Mouse (Mus musculus): Measurements from ENCODE around the gene Oprl1. TPM values are rescaled to one million over a fixed set of nuclear protein-coding genes. Genes with fewer than 3 reads are reported as not detected.

Gene Oprl1
- 47.6 and 54.1 TPM in 2 replicates for polyA plus RNA-seq (2015; fragmentation: Nextera tagmentation; extraction: Ambion mirVana)

GRCm38 (mm10) chr2:181714903-181715326 lies at the start of gene Oprl1:
Oprl1 (plus strand) TSS chr2:181715016.
- Histone ChIP-seq H3K4me1 (peaks cover 42% of the 10 kb centered on the region), H3K4me3 (peak within 1 kb of the TSS; percentile 50)

GRCm38 (mm10) chr2:181670285-181670912 lies 44.4 kb upstream of the Oprl1 start:
- 3% methylated on average over 55 of the region's 56 CpGs for WGBS
- peak overlapping the region; percentile 58 for H3K4me2 ChIP-seq (replicated peaks)

More at GRCm38 (mm10) chr2:181714903-181715326, at the start of gene Oprl1:
- H3K9ac ChIP-seq (replicated peaks): peak within 1 kb of the TSS; percentile 65
- H3K27me3 ChIP-seq: no peaks in the 10 kb centered on the region
- ATAC-seq (replicated peaks): peak; percentile 85
- peak within 1 kb of the TSS; percentile 87 for H3K27ac ChIP-seq (replicated peaks)
- peak within 1 kb of the TSS; percentile 54 for H3K4me2 ChIP-seq (replicated peaks)
- no peaks in the 10 kb centered on the region for H3K9me3 ChIP-seq
- 0% methylated on average over 7 of the region's 7 CpGs for WGBS
- H3K36me3 ChIP-seq: peaks cover 14% of the 10 kb centered on the region

GRCm38 (mm10) chr2:181670913-181671311 lies 43.9 kb upstream of the Oprl1 start:
- WGBS: 1% methylated on average over 41 of the region's 41 CpGs
- ATAC-seq (replicated peaks): no peak
- peak overlapping the region; percentile 27; the same call in 1 of the 2 replicates for H3K9ac ChIP-seq (replicated peaks)
- H3K4me3 ChIP-seq: peak overlapping the region; percentile 43
- no peak overlapping the region for H3K27ac ChIP-seq (replicated peaks)
- H3K4me1 ChIP-seq: peaks cover 25% of the 10 kb centered on the region
- no peaks in the 10 kb centered on the region for H3K9me3 ChIP-seq
- H3K27me3 ChIP-seq: peaks cover 64% of the 10 kb centered on the region
- H3K36me3 ChIP-seq: no peaks in the 10 kb centered on the region
- H3K4me2 ChIP-seq (replicated peaks): peak overlapping the region; percentile 58

More at GRCm38 (mm10) chr2:181670285-181670912, 44.4 kb upstream of the Oprl1 start:
- no peaks in the 10 kb centered on the region for H3K9me3 ChIP-seq
- peaks cover 64% of the 10 kb centered on the region for H3K27me3 ChIP-seq
- H3K9ac ChIP-seq (replicated peaks): no peak overlapping the region
- no peak for ATAC-seq (replicated peaks)
- no peaks in the 10 kb centered on the region for H3K36me3 ChIP-seq
- peak overlapping the region; percentile 43 for H3K4me3 ChIP-seq
- H3K27ac ChIP-seq (replicated peaks): no peak overlapping the region
- peaks cover 20% of the 10 kb centered on the region for H3K4me1 ChIP-seq

- Histone ChIP-seq H3K4me1 (peaks cover 25% of the 10 kb centered on the region), H3K27me3 (peaks cover 64% of the 10 kb centered on the region), H3K4me3 (peak within 1 kb of the TSS; percentile 43), H3K9ac (replicated peaks) (peak within 1 kb of the TSS; percentile 27), H3K36me3 (no peaks in the 10 kb centered on the region), H3K4me2 (replicated peaks) (peak within 1 kb of the TSS; percentile 58), H3K27ac (replicated peaks) (no peak within 1 kb of the TSS), H3K9me3 (no peaks in the 10 kb centered on the region)
- under 1% methylated on average over 42 of the region's 43 CpGs for WGBS
- 0 out of 2 replicates have a peak, but pooled peaks have one; percentile 38 for ATAC-seq (replicated peaks)
Measured at GRCm38 (mm10) chr2:181671326-181671725, 43.5 kb upstream of the Oprl1 start, which contains the start of gene Sox18. Sox18 (minus strand) TSS chr2:181671640.

- H3K4me1 ChIP-seq: peaks cover 25% of the 10 kb centered on the region
- WGBS: 20% methylated on average over 7 of the region's 7 CpGs
- no peak overlapping the region for H3K27ac ChIP-seq (replicated peaks)
- H3K36me3 ChIP-seq: no peaks in the 10 kb centered on the region
- no peak overlapping the region for H3K4me3 ChIP-seq
- H3K4me2 ChIP-seq (replicated peaks): no peak overlapping the region
- H3K9me3 ChIP-seq: no peaks in the 10 kb centered on the region
- no peak overlapping the region for H3K9ac ChIP-seq (replicated peaks)
- ATAC-seq (replicated peaks): no peak
- peaks cover 64% of the 10 kb centered on the region for H3K27me3 ChIP-seq
Measured at GRCm38 (mm10) chr2:181671984-181672383, 42.8 kb upstream of the Oprl1 start.

- H3K9ac ChIP-seq (replicated peaks): no peak overlapping the region
- WGBS: 58% methylated on average over 1 of the region's 1 CpGs
- H3K27me3 ChIP-seq: peaks cover 60% of the 10 kb centered on the region
- H3K27ac ChIP-seq (replicated peaks): no peak overlapping the region
- H3K4me3 ChIP-seq: no peak overlapping the region
- no peaks in the 10 kb centered on the region for H3K9me3 ChIP-seq
- no peaks in the 10 kb centered on the region for H3K36me3 ChIP-seq
- H3K4me2 ChIP-seq (replicated peaks): no peak overlapping the region
- no peak for ATAC-seq (replicated peaks)
- peaks cover 25% of the 10 kb centered on the region for H3K4me1 ChIP-seq
Measured at GRCm38 (mm10) chr2:181673501-181673900, 41.3 kb upstream of the Oprl1 start.

GRCm38 (mm10) chr2:181674934-181675333 lies 39.9 kb upstream of the Oprl1 start:
- peaks cover 31% of the 10 kb centered on the region for H3K4me1 ChIP-seq
- no peak overlapping the region for H3K4me3 ChIP-seq
- H3K36me3 ChIP-seq: no peaks in the 10 kb centered on the region
- peaks cover 46% of the 10 kb centered on the region for H3K27me3 ChIP-seq
- no peak overlapping the region for H3K27ac ChIP-seq (replicated peaks)
- H3K4me2 ChIP-seq (replicated peaks): no peak overlapping the region
- H3K9ac ChIP-seq (replicated peaks): no peak overlapping the region
- 75% methylated on average over 4 of the region's 4 CpGs for WGBS
- H3K9me3 ChIP-seq: no peaks in the 10 kb centered on the region
- ATAC-seq (replicated peaks): no peak

GRCm38 (mm10) chr2:181675454-181675853 lies 39.4 kb upstream of the Oprl1 start:
- 6% methylated on average over 14 of the region's 14 CpGs for WGBS
- peak overlapping the region; percentile 27 for H3K4me2 ChIP-seq (replicated peaks)
- no peak for ATAC-seq (replicated peaks)
- H3K27ac ChIP-seq (replicated peaks): peak overlapping the region; percentile 17; the same call in 1 of the 2 replicates
- no peaks in the 10 kb centered on the region for H3K9me3 ChIP-seq
- no peaks in the 10 kb centered on the region for H3K36me3 ChIP-seq
- H3K27me3 ChIP-seq: peaks cover 40% of the 10 kb centered on the region
- no peak overlapping the region for H3K4me3 ChIP-seq
- H3K4me1 ChIP-seq: peaks cover 27% of the 10 kb centered on the region
- H3K9ac ChIP-seq (replicated peaks): no peak overlapping the region

- H3K9me3 ChIP-seq: no peaks in the 10 kb centered on the region
- no peaks in the 10 kb centered on the region for H3K36me3 ChIP-seq
- no peak for ATAC-seq (replicated peaks)
- H3K9ac ChIP-seq (replicated peaks): no peak overlapping the region
- no peak overlapping the region for H3K4me2 ChIP-seq (replicated peaks)
- H3K27me3 ChIP-seq: peaks cover 31% of the 10 kb centered on the region
- peak overlapping the region; percentile 17; the same call in 1 of the 2 replicates for H3K27ac ChIP-seq (replicated peaks)
- no peak overlapping the region for H3K4me3 ChIP-seq
- WGBS: 27% methylated on average over 2 of the region's 2 CpGs
- H3K4me1 ChIP-seq: peaks cover 27% of the 10 kb centered on the region
Measured at GRCm38 (mm10) chr2:181676424-181676823, 38.4 kb upstream of the Oprl1 start.

- H3K4me1 ChIP-seq: peaks cover 28% of the 10 kb centered on the region
- H3K9ac ChIP-seq (replicated peaks): no peak overlapping the region
- peaks cover 23% of the 10 kb centered on the region for H3K27me3 ChIP-seq
- no peak for ATAC-seq (replicated peaks)
- H3K36me3 ChIP-seq: no peaks in the 10 kb centered on the region
- no peak overlapping the region for H3K4me3 ChIP-seq
- WGBS: 55% methylated on average over 5 of the region's 5 CpGs
- H3K9me3 ChIP-seq: no peaks in the 10 kb centered on the region
- no peak overlapping the region for H3K4me2 ChIP-seq (replicated peaks)
- peak overlapping the region; percentile 17 for H3K27ac ChIP-seq (replicated peaks)
Measured at GRCm38 (mm10) chr2:181677096-181677754, 37.6 kb upstream of the Oprl1 start.

- WGBS: 60% methylated on average over 3 of the region's 3 CpGs
- ATAC-seq (replicated peaks): no peak
- no peak overlapping the region for H3K4me3 ChIP-seq
- no peak overlapping the region for H3K4me2 ChIP-seq (replicated peaks)
- no peaks in the 10 kb centered on the region for H3K36me3 ChIP-seq
- peaks cover 18% of the 10 kb centered on the region for H3K27me3 ChIP-seq
- no peak overlapping the region for H3K9ac ChIP-seq (replicated peaks)
- no peak overlapping the region for H3K27ac ChIP-seq (replicated peaks)
- no peaks in the 10 kb centered on the region for H3K9me3 ChIP-seq
- H3K4me1 ChIP-seq: peaks cover 28% of the 10 kb centered on the region
Measured at GRCm38 (mm10) chr2:181677755-181678098, 37.1 kb upstream of the Oprl1 start.

- H3K4me2 ChIP-seq (replicated peaks): no peak overlapping the region
- peak; percentile 39 for ATAC-seq (replicated peaks)
- 42% methylated on average over 1 of the region's 1 CpGs for WGBS
- peaks cover 28% of the 10 kb centered on the region for H3K4me1 ChIP-seq
- H3K9ac ChIP-seq (replicated peaks): no peak overlapping the region
- H3K9me3 ChIP-seq: no peaks in the 10 kb centered on the region
- H3K27me3 ChIP-seq: peaks cover 7% of the 10 kb centered on the region
- no peak overlapping the region for H3K4me3 ChIP-seq
- H3K27ac ChIP-seq (replicated peaks): no peak overlapping the region
- H3K36me3 ChIP-seq: no peaks in the 10 kb centered on the region
Measured at GRCm38 (mm10) chr2:181678780-181679179, 36.0 kb upstream of the Oprl1 start.

Measured in forebrain, embryonic 15.5 days (tissue).